Mouse (Mus musculus): ENCODE results near the gene Slc9a3r1. TPM values are rescaled to one million over a fixed set of nuclear protein-coding genes. Genes with fewer than 3 reads are reported as not detected.

The Slc9a3r1 gene
- polyA plus RNA-seq, 1 experiment: not detected

DNA sequence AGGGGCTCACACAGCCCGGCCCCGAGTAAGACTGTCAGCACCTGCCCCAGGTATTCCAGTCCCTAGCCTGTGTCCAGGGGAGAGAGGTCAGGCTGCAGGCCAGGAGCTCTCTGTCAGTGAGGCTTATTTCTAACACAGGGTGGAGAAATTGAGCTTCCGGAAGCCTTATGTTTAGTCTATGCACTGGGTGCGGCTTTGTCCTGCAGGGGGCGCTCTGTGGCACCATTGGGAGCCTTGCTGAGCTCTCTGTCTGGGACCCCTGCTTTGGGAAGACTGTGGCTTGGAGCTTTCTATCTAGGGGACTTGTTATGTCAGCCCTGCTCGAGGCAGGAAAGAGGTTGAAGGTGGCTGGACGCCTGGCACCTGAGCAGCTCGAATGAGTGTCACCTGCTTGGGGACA lies 61.7 kb downstream of the Slc9a3r1 start:
- Histone ChIP-seq H3K27ac (ENCODE audit: insufficient read depth, low read depth, low read length) (0 out of 2 replicates have a peak overlapping the region, but pooled peaks have one; percentile 40), H3K4me3 (ENCODE audit: insufficient read depth, low read depth, low read length) (no peak overlapping the region), H3K4me1 (ENCODE audit: control insufficient read depth, insufficient read depth, low read length) (peaks cover 60% of the 10 kb centered on the region)
- 47% methylated on average over 8 of the region's 8 CpGs for WGBS
- TF ChIP-seq CTCF (IDR thresholded peaks at IDR 0.05; ENCODE audit: insufficient read depth, low read depth, low read length) (peak; percentile 58), POLR2A (IDR thresholded peaks at IDR 0.05; ENCODE audit: insufficient read depth, low read depth, low read length) (no peak)

DNA sequence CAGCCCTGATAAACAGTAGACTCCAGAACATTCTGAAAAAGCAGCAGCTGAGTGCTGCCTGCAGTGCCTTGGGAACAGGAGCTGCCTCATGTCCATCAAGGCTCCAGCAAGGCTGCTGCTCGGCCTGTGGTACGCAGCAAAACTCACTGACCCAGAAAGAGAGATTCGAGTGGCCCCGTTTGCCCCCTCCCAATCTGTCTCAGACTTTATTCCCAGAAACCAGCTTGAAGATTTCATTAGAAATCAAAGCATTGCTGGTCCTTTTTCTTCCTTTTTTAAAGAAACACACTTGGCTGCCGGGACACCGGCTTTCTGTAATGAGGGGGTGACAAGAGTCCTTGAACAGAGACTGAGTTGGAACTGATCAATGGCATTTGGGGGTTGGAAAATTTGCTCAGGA lies 62.2 kb downstream of the Slc9a3r1 start:
- Histone ChIP-seq H3K4me3 (ENCODE audit: insufficient read depth, low read depth, low read length) (no peak overlapping the region), H3K4me1 (ENCODE audit: control insufficient read depth, insufficient read depth, low read length) (peaks cover 63% of the 10 kb centered on the region), H3K27ac (ENCODE audit: insufficient read depth, low read depth, low read length) (0 out of 2 replicates have a peak overlapping the region, but pooled peaks have one; percentile 40)
- TF ChIP-seq CTCF (IDR thresholded peaks at IDR 0.05; ENCODE audit: insufficient read depth, low read depth, low read length) (no peak), POLR2A (IDR thresholded peaks at IDR 0.05; ENCODE audit: insufficient read depth, low read depth, low read length) (no peak)
- WGBS: 60% methylated on average over 6 of the region's 6 CpGs

DNA sequence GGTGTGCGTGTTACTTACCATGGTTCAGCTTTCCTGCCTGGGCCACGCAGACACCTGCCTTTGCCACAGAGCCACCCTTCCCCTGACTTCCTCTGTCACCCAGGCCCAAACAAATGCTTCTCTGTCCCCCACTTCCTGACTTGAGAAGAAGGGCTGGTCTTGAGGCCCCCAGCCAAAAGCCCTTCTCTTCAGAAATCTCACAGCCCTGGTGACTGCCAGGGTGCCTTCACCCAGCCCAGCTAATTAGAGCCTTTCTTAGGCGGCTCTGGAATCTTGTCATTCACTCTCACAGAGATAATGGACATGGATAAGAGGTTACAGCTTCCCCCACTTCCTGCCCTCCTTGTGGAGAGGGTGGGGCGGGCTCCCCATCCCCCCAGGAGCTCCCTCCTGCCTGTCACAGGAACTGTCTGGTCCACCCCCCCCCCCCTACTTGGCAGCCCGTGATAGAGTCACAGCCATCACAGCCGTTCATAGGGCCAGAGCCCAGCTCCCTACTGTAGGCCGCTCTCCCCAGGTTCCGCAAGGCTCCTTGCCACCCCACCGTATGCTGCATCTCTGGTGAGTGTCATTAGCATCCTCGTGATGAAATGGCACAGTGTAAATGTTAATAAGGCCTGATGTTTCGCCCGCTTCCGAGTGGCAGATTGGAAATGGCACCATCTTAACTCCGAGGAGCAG lies 63.8 kb downstream of the Slc9a3r1 start:
- Histone ChIP-seq H3K27ac (ENCODE audit: insufficient read depth, low read depth, low read length) (peak overlapping the region; percentile 38), H3K4me3 (ENCODE audit: insufficient read depth, low read depth, low read length) (no peak overlapping the region), H3K4me1 (ENCODE audit: control insufficient read depth, insufficient read depth, low read length) (peaks cover 69% of the 10 kb centered on the region)
- 60% methylated on average over 14 of the region's 14 CpGs for WGBS
- no peak for TF ChIP-seq POLR2A (IDR thresholded peaks at IDR 0.05; ENCODE audit: insufficient read depth, low read depth, low read length)
- no peak for TF ChIP-seq CTCF (IDR thresholded peaks at IDR 0.05; ENCODE audit: insufficient read depth, low read depth, low read length)

DNA sequence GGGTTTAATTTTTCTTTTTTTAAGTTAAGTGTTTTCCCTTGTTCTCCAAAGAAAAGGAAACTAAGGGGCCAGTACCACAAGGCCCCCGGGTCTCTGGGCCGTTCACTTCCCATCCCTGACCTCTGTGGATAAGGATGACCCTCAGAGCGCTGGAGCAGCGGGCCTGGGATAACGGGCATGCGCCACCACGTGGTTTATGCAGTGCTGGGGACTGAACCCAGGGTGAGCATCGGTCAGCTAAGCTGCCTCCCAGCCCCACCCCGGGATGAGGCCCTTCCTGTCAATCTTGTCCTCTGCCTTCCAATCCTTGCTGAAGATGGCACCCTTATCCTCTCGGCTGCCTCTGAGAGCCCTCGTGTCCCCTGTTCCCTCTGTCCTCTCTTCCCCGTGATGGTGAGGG lies 64.5 kb downstream of the Slc9a3r1 start:
- H3K4me3 ChIP-seq (ENCODE audit: insufficient read depth, low read depth, low read length): no peak overlapping the region
- H3K27ac ChIP-seq (ENCODE audit: insufficient read depth, low read depth, low read length): peak overlapping the region; percentile 35; the same call in 1 of the 2 replicates
- 64% methylated on average over 12 of the region's 12 CpGs for WGBS
- TF ChIP-seq CTCF (IDR thresholded peaks at IDR 0.05; ENCODE audit: insufficient read depth, low read depth, low read length) (no peak), POLR2A (IDR thresholded peaks at IDR 0.05; ENCODE audit: insufficient read depth, low read depth, low read length) (no peak)
- peaks cover 66% of the 10 kb centered on the region for H3K4me1 ChIP-seq (ENCODE audit: control insufficient read depth, insufficient read depth, low read length)

DNA sequence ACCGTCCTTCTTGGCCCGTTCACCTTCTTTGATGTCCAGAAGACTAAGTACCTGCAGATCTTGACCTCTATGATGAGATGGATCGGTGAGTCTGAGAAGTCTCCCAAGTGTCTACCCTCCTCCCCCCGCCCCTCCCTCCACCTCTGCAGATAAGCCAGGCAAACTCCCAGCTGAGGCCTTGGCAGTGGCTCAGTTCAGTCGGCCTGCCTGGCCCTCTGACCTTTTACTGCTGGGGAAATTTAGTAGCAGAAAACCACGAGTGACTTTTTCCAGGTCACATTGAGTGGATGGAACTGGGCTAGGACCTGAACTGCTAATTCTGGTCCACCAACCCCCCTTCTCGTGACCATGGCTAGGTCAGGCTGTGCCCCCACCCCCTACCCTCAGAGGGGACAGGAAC lies 65.3 kb downstream of the Slc9a3r1 start:
- no peak for TF ChIP-seq POLR2A (IDR thresholded peaks at IDR 0.05; ENCODE audit: insufficient read depth, low read depth, low read length)
- no peak for TF ChIP-seq CTCF (IDR thresholded peaks at IDR 0.05; ENCODE audit: insufficient read depth, low read depth, low read length)
- no peak overlapping the region for H3K4me3 ChIP-seq (ENCODE audit: insufficient read depth, low read depth, low read length)
- no peak overlapping the region for H3K27ac ChIP-seq (ENCODE audit: insufficient read depth, low read depth, low read length)
- WGBS: 80% methylated on average over 7 of the region's 7 CpGs
- H3K4me1 ChIP-seq (ENCODE audit: control insufficient read depth, insufficient read depth, low read length): peaks cover 69% of the 10 kb centered on the region

DNA sequence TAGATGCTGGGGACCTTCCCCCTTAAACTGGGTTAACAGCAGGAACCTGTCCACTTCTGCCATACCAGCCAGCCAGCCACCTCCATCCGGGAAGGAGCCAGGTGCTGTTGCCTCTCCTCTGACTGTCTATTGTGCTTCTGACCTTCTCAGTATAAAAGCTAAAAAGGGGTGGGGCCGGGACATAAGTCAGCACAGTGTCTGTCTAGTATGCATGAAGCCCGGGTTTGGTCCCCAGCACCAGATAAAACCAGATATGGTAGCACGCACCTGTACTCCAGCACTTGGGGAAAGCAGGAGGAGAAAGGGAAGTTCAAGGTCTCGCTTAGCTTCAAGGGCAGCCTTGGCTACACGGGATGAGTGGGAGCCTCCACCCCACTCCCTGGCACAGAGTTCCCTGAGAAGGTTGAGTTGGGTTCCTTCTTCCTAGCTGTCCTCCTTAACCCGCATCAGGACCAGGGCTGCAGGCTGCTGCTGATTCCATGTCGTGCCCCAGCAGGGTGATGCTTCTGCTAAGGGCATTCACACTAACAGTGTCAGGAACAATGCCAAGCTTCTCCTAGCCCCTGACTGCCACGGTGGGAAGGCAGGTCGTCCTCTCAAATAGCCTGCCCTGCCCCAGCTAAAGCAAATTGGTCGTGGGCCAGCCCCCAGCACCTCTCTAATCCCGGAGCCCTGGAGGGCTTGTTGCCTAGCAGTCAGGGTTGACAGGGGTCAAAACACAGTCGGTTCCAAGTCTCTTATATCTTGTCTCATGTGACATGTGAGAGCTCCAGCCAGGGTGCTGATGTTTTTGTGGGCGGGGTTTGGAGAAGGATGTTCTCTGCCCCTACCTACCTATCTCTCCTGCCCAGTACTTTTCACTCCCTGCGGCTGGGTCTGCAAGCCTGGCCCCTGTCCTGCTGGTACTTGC lies 66.1 kb downstream of the Slc9a3r1 start:
- Histone ChIP-seq H3K4me3 (ENCODE audit: insufficient read depth, low read depth, low read length) (no peak overlapping the region), H3K27ac (ENCODE audit: insufficient read depth, low read depth, low read length) (no peak overlapping the region), H3K4me1 (ENCODE audit: control insufficient read depth, insufficient read depth, low read length) (peaks cover 72% of the 10 kb centered on the region)
- TF ChIP-seq CTCF (IDR thresholded peaks at IDR 0.05; ENCODE audit: insufficient read depth, low read depth, low read length): no peak
- no peak for TF ChIP-seq POLR2A (IDR thresholded peaks at IDR 0.05; ENCODE audit: insufficient read depth, low read depth, low read length)
- 63% methylated on average over 15 of the region's 15 CpGs for WGBS

Other genes starting within 250 kb of the Slc9a3r1 start
- not detected in 2 replicates for gene Cd300lb, start 229.0 kb upstream of the Slc9a3r1 start, polyA plus RNA-seq (2012; ENCODE audit: insufficient read depth, insufficient read length, low replicate concordance, missing spikeins)
- not detected in 2 replicates for gene Cd300c, start 194.2 kb upstream of the Slc9a3r1 start, polyA plus RNA-seq (2012; ENCODE audit: insufficient read depth, insufficient read length, low replicate concordance, missing spikeins)
- not detected in 2 replicates for gene Cd300ld, start 173.4 kb upstream of the Slc9a3r1 start, polyA plus RNA-seq (2012; ENCODE audit: insufficient read depth, insufficient read length, low replicate concordance, missing spikeins)
- not detected in 2 replicates for gene Cd300c2, start 161.5 kb upstream of the Slc9a3r1 start, polyA plus RNA-seq (2012; ENCODE audit: insufficient read depth, insufficient read length, low replicate concordance, missing spikeins)
- not detected in 2 replicates for gene Cd300ld2, start 147.1 kb upstream of the Slc9a3r1 start, polyA plus RNA-seq (2012; ENCODE audit: insufficient read depth, insufficient read length, low replicate concordance, missing spikeins)
- gene Cd300ld4, start 136.3 kb upstream of the Slc9a3r1 start, polyA plus RNA-seq (2012; ENCODE audit: insufficient read depth, insufficient read length, low replicate concordance, missing spikeins): not detected in 2 replicates
- not detected in 2 replicates for gene Cd300ld5, start 125.6 kb upstream of the Slc9a3r1 start, polyA plus RNA-seq (2012; ENCODE audit: insufficient read depth, insufficient read length, low replicate concordance, missing spikeins)
- gene Cd300ld3, start 114.9 kb upstream of the Slc9a3r1 start, polyA plus RNA-seq (2012; ENCODE audit: insufficient read depth, insufficient read length, low replicate concordance, missing spikeins): not detected in 2 replicates
- not detected in 2 replicates for gene Cd300e, start 101.2 kb upstream of the Slc9a3r1 start, polyA plus RNA-seq (2012; ENCODE audit: insufficient read depth, insufficient read length, low replicate concordance, missing spikeins)
- gene Rab37, start 71.9 kb upstream of the Slc9a3r1 start, polyA plus RNA-seq (2012; ENCODE audit: insufficient read depth, insufficient read length, low replicate concordance, missing spikeins): not detected in 2 replicates
- not detected in 2 replicates for gene Cd300lf, start 29.3 kb upstream of the Slc9a3r1 start, polyA plus RNA-seq (2012; ENCODE audit: insufficient read depth, insufficient read length, low replicate concordance, missing spikeins)
- gene Tmem104, start 24.1 kb downstream of the Slc9a3r1 start, polyA plus RNA-seq (2012; ENCODE audit: insufficient read depth, insufficient read length, low replicate concordance, missing spikeins): not detected in 2 replicates
- not detected in 2 replicates for gene Nat9, start 24.5 kb downstream of the Slc9a3r1 start, polyA plus RNA-seq (2012; ENCODE audit: insufficient read depth, insufficient read length, low replicate concordance, missing spikeins)
- gene Grin2c, start 103.9 kb downstream of the Slc9a3r1 start, polyA plus RNA-seq (2012; ENCODE audit: insufficient read depth, insufficient read length, low replicate concordance, missing spikeins): not detected in 2 replicates
- gene Fdxr, start 113.7 kb downstream of the Slc9a3r1 start, polyA plus RNA-seq (2012; ENCODE audit: insufficient read depth, insufficient read length, low replicate concordance, missing spikeins): not detected in 2 replicates
- gene Fads6, start 134.3 kb downstream of the Slc9a3r1 start, polyA plus RNA-seq (2012; ENCODE audit: insufficient read depth, insufficient read length, low replicate concordance, missing spikeins): not detected in 2 replicates
- gene Otop2, start 143.8 kb downstream of the Slc9a3r1 start, polyA plus RNA-seq (2012; ENCODE audit: insufficient read depth, insufficient read length, low replicate concordance, missing spikeins): not detected in 2 replicates
- not detected in 2 replicates for gene Ush1g, start 158.7 kb downstream of the Slc9a3r1 start, polyA plus RNA-seq (2012; ENCODE audit: insufficient read depth, insufficient read length, low replicate concordance, missing spikeins)
- gene Otop3, start 171.4 kb downstream of the Slc9a3r1 start, polyA plus RNA-seq (2012; ENCODE audit: insufficient read depth, insufficient read length, low replicate concordance, missing spikeins): not detected in 2 replicates
- not detected in 2 replicates for gene Hid1, start 204.4 kb downstream of the Slc9a3r1 start, polyA plus RNA-seq (2012; ENCODE audit: insufficient read depth, insufficient read length, low replicate concordance, missing spikeins)
- gene Cdr2l, start 218.6 kb downstream of the Slc9a3r1 start, polyA plus RNA-seq (2012; ENCODE audit: insufficient read depth, insufficient read length, low replicate concordance, missing spikeins): not detected in 2 replicates
- not detected in 2 replicates for gene Mrpl58, start 240.4 kb downstream of the Slc9a3r1 start, polyA plus RNA-seq (2012; ENCODE audit: insufficient read depth, insufficient read length, low replicate concordance, missing spikeins)